ENCODE assay signal across 25 mouse cellular contexts in genomic region chr5:107965355-107965991, GRCm38 (mm10). TPM values are rescaled to one million over a fixed set of nuclear protein-coding genes. Genes with fewer than 3 reads are reported as not detected.
A peak's percentile ranks its signal among the peaks of the same experiment; 100 is the strongest.
DNase-seq lines count a peak whose midpoint lies in the region; ATAC-seq and TF ChIP-seq lines count a peak whose summit lies in the region.
"Had no signal": no experiment of that assay in that cellular context is flagged by ENCODE, and none has a peak within 500 bp of the region (broad histone marks: within the 10 kb centered on the region; RNA-seq: fewer than 3 reads in every experiment).

No protein-coding gene starts in this region.

- peak; percentile 43; the same call in 1 of the 2 replicates for ATAC-seq in liver, embryonic 13.5 days (ENCODE audit: low read depth)
- ATAC-seq in forebrain, postnatal 0 days = no peak
- ATAC-seq: inflammation-experienced regulatory T-cells, adult 6 months; Patski had no signal

- H3K27me3 ChIP-seq in liver, embryonic 13.5 days = no peaks in the 10 kb centered on the region
- H3K27me3 ChIP-seq in forebrain, postnatal 0 days (ENCODE audit: insufficient read depth, low read length) = no peaks in the 10 kb centered on the region
- H3K27me3 ChIP-seq: embryonic facial prominence, embryonic 12.5 days; forebrain, embryonic 12.5 days; hindbrain, embryonic 12.5 days; limb, embryonic 13.5 days; lung, embryonic 15.5 days; neural tube, embryonic 13.5 days; Patski had no signal

- no peaks in the 10 kb centered on the region for H3K36me3 ChIP-seq in liver, embryonic 13.5 days
- H3K36me3 ChIP-seq in forebrain, postnatal 0 days (ENCODE audit: insufficient read depth) = no peaks in the 10 kb centered on the region
- H3K36me3 ChIP-seq: embryonic facial prominence, embryonic 12.5 days; forebrain, embryonic 12.5 days; hindbrain, embryonic 12.5 days; limb, embryonic 13.5 days; lung, embryonic 15.5 days; neural tube, embryonic 13.5 days had no signal

- peaks cover 88% of the 10 kb centered on the region for H3K4me1 ChIP-seq in liver, embryonic 13.5 days (replicated peaks)
- peaks cover 9% of the 10 kb centered on the region for H3K4me1 ChIP-seq in forebrain, postnatal 0 days (ENCODE audit: insufficient read depth)
- H3K4me1 ChIP-seq: forebrain, embryonic 12.5 days; hindbrain, embryonic 12.5 days had no signal

- TF ChIP-seq CTCF in gastrocnemius, adult 2 months (IDR thresholded peaks at IDR 0.05) = no peak
- TF ChIP-seq CTCF in forebrain, postnatal 0 days (IDR thresholded peaks at IDR 0.05; ENCODE audit: low read depth) = no peak

- WGBS in liver, embryonic 13.5 days (ENCODE audit: insufficient replicate concordance) = 42% methylated on average over 9 of the region's 9 CpGs
- 85% methylated on average over 9 of the region's 9 CpGs for WGBS in forebrain, postnatal 0 days

- H3K9me3 ChIP-seq in liver, embryonic 13.5 days (replicated peaks) = no peaks in the 10 kb centered on the region
- H3K9me3 ChIP-seq in forebrain, postnatal 0 days (ENCODE audit: low read length) = no peaks in the 10 kb centered on the region
- H3K9me3 ChIP-seq: embryonic facial prominence, embryonic 12.5 days; forebrain, embryonic 12.5 days; hindbrain, embryonic 12.5 days; limb, embryonic 13.5 days; lung, embryonic 15.5 days; neural tube, embryonic 13.5 days had no signal

- DNase-seq in gastrocnemius, adult 2 months = no peak
- no peak for DNase-seq in gastrocnemius, postnatal 10 days
- peak; percentile 34 to 54 for DNase-seq in spleen, postnatal 10 days (ENCODE audit: low spot score in 2 of 2)
- no peak for DNase-seq in spleen, postnatal 14 days (ENCODE audit: low spot score in 2 of 2)
- peak; percentile 53 for DNase-seq in liver, embryonic 13.5 days
- no peak for DNase-seq in forebrain, postnatal 0 days
- DNase-seq in left cerebral cortex, postnatal 14 days (ENCODE audit: low spot score in 2 of 2) = no peak
- DNase-seq in kidney, postnatal 4 days = no peak
- DNase-seq: adrenal gland, adult 8-10 months; cerebellum, adult 9-10 months; gastrocnemius, postnatal 36 days; heart, postnatal 10 days; kidney, adult 9 months; lung, postnatal 4 days; midbrain, embryonic 14.5 days; spleen, adult 18-20 months; thymus, adult 2 months had no signal

- peak overlapping the region; percentile 30 for H3K4me2 ChIP-seq in liver, embryonic 13.5 days
- H3K4me2 ChIP-seq in forebrain, postnatal 0 days (ENCODE audit: low read depth) = no peak overlapping the region
- H3K4me2 ChIP-seq: embryonic facial prominence, embryonic 12.5 days; forebrain, embryonic 12.5 days; hindbrain, embryonic 12.5 days; limb, embryonic 13.5 days; lung, embryonic 15.5 days; neural tube, embryonic 13.5 days had no signal

- peak overlapping the region; percentile 79 for H3K27ac ChIP-seq in gastrocnemius, adult 2 months
- H3K27ac ChIP-seq in liver, embryonic 13.5 days = peak overlapping the region; percentile 78
- H3K27ac ChIP-seq in forebrain, postnatal 0 days (ENCODE audit: low read depth, low read length) = no peak overlapping the region
- H3K27ac ChIP-seq: embryonic facial prominence, embryonic 12.5 days; forebrain, embryonic 12.5 days; hindbrain, embryonic 12.5 days; limb, embryonic 13.5 days; lung, embryonic 15.5 days; neural tube, embryonic 13.5 days had no signal

- intact Hi-C loops in gastrocnemius, adult 2 months (cut with DNase I) = loop anchor here (2.0 kb wide), 1 partner anchor 17 kb away; no protein-coding TSS in a partner anchor
- intact Hi-C loops in left cerebral cortex, postnatal 14 days (cut with DNase I) = no loop called here

- no peak overlapping the region for H3K4me3 ChIP-seq in gastrocnemius, adult 2 months
- no peak overlapping the region for H3K4me3 ChIP-seq in liver, embryonic 13.5 days (replicated peaks)
- no peak overlapping the region for H3K4me3 ChIP-seq in forebrain, postnatal 0 days (ENCODE audit: low read depth, low read length)
- H3K4me3 ChIP-seq: embryonic facial prominence, embryonic 12.5 days; forebrain, embryonic 12.5 days; hindbrain, embryonic 12.5 days; limb, embryonic 13.5 days; lung, embryonic 15.5 days; neural tube, embryonic 13.5 days had no signal

- peak overlapping the region; percentile 49 for H3K9ac ChIP-seq in liver, embryonic 13.5 days
- no peak overlapping the region for H3K9ac ChIP-seq in forebrain, postnatal 0 days
- H3K9ac ChIP-seq: embryonic facial prominence, embryonic 12.5 days; forebrain, embryonic 12.5 days; hindbrain, embryonic 12.5 days; limb, embryonic 13.5 days; lung, embryonic 15.5 days; neural tube, embryonic 13.5 days had no signal

RNA-seq across cellular contexts. Expression of gene Fam69a, which starts 21.4 kb away (rescaled TPM):
- 10 to 100 TPM; 19.8 to 26.1 TPM for total RNA-seq in gastrocnemius, adult 2 months (2021)
- 10 to 100 TPM; 51.1 to 65.5 TPM for total RNA-seq in gastrocnemius, postnatal 10 days (2021)
- polyA plus RNA-seq in liver, embryonic 13.5 days (2015; fragmentation: Nextera tagmentation; extraction: Ambion mirVana) = 11.3 and 11.6 TPM in 2 replicates
- 23.9 and 28.5 TPM in 2 replicates for total RNA-seq in forebrain, postnatal 0 days (2014; rRNA removed)
- polyA plus RNA-seq in forebrain, postnatal 0 days (2015; fragmentation: Nextera tagmentation; extraction: Ambion mirVana) = 47.8 and 60.9 TPM in 2 replicates
- total RNA-seq in left cerebral cortex, postnatal 14 days (2021) = 10 to 100 TPM; 42.3 to 47.3 TPM

Comparison
In these comparisons a context has a peak if more than half of its experiments do, and no peak if none do; other contexts are left out.
1. DNase-seq: peak in spleen, postnatal 10 days (2 of 2) and liver, embryonic 13.5 days (single experiment); none in gastrocnemius, adult 2 months (single experiment), gastrocnemius, postnatal 10 days (single experiment), spleen, postnatal 14 days (0 of 2), forebrain, postnatal 0 days (single experiment), left cerebral cortex, postnatal 14 days (0 of 2) and kidney, postnatal 4 days (0 of 2).